Comparison of ENCODE assay signal across 8 mouse cellular contexts in genomic region chr3:97338522-97339192, GRCm38 (mm10). TPM values are rescaled to one million over a fixed set of nuclear protein-coding genes. Genes with fewer than 3 reads are reported as not detected.
DNase-seq lines count a peak whose midpoint lies in the region; ATAC-seq and TF ChIP-seq lines count a peak whose summit lies in the region.

No protein-coding gene starts in this region.

- H3K4me1 ChIP-seq in ES-E14 (ENCODE audit: control insufficient read depth in 2 of 2, insufficient read depth in 2 of 2, low read length in 2 of 2, poor library complexity in 1 of 2), result peaks cover 0 to 2% of the 10 kb centered on the region in 2 experiments; a peak in 2 of 4 replicates
- no peaks in the 10 kb centered on the region; the same call in 1 of the 2 replicates for H3K4me1 ChIP-seq in forebrain, embryonic 14.5 days (ENCODE audit: control insufficient read depth, insufficient read depth, low read length)

- ATAC-seq in cerebellum, adult (ENCODE audit: insufficient number of reproducible peaks, low FRiP score, low TSS enrichment), result peak; percentile 82
- peak; percentile 94 for ATAC-seq in forebrain, embryonic 14.5 days
- peak; percentile 54; the same call in 1 of the 2 replicates for ATAC-seq in neutrophil, adult 5-6 weeks (ENCODE audit: extremely low read depth, insufficient number of reproducible peaks, low FRiP score, poor library complexity, severe bottlenecking)

- H3K9me3 ChIP-seq in ES-E14 (ENCODE audit: control insufficient read depth, insufficient read depth, low read depth, low read length), result no peaks in the 10 kb centered on the region
- H3K9me3 ChIP-seq in forebrain, embryonic 14.5 days (replicated peaks; ENCODE audit: control insufficient read depth, low read length), result no peaks in the 10 kb centered on the region

- 18% methylated on average over 13 of the region's 13 CpGs for WGBS in forebrain, embryonic 14.5 days

- 0 out of 2 replicates have a peak overlapping the region, but pooled peaks have one; percentile 5 for H3K4me2 ChIP-seq in forebrain, embryonic 14.5 days (ENCODE audit: low read length)

- no peaks in the 10 kb centered on the region for H3K27me3 ChIP-seq in forebrain, embryonic 14.5 days (replicated peaks; ENCODE audit: control insufficient read depth, insufficient read depth, low read length)

- no peaks in the 10 kb centered on the region for H3K36me3 ChIP-seq in ES-E14 (ENCODE audit: control insufficient read depth, insufficient read depth, low read length, poor library complexity, severe bottlenecking)
- no peaks in the 10 kb centered on the region for H3K36me3 ChIP-seq in forebrain, embryonic 14.5 days (ENCODE audit: control insufficient read depth, insufficient read depth, low read length)

- intact Hi-C loops in heart, postnatal 36 days (cut with DNase I), result loop anchor here (1.0 to 2.0 kb wide), 3 partner anchors 136 to 400 kb away; no protein-coding TSS in a partner anchor

- peak; percentile 86 for DNase-seq in ES-E14 (ENCODE audit: low read depth, low spot score)
- DNase-seq in forebrain, embryonic 14.5 days (ENCODE audit: low spot score), result peak; percentile 96
- DNase-seq in heart, postnatal 36 days, result peak; percentile 87 to 92
- DNase-seq in layer of hippocampus, adult 11-12 months (ENCODE audit: low spot score), result peak; percentile 94
- peak; percentile 76 to 79 for DNase-seq in lung, adult 18-20 months
- peak; percentile 95 for DNase-seq in testis, postnatal 10 days (ENCODE audit: low spot score)

- H3K9ac ChIP-seq in ES-E14 (ENCODE audit: insufficient read depth, low read depth, low read length, poor library complexity, severe bottlenecking), result no peak overlapping the region
- no peak overlapping the region for H3K9ac ChIP-seq in forebrain, embryonic 14.5 days (ENCODE audit: low read length)

- no peak overlapping the region for H3K27ac ChIP-seq in ES-E14 (ENCODE audit: insufficient read depth, low read depth, low read length, poor library complexity, severe bottlenecking)
- H3K27ac ChIP-seq in forebrain, embryonic 14.5 days (ENCODE audit: low read depth, low read length), result no peak overlapping the region

- in situ Hi-C loops in ES-E14 (cut with MboI; ENCODE audit: low sequenced_read_pairs in 2 of 2, unreplicated experiment in 2 of 2), result loop anchor here (5.0 to 25.0 kb wide), 2 partner anchors 401 kb away; partner anchors contain the start of gene Gja8 (in 1 of the 2)

- no peak overlapping the region for H3K4me3 ChIP-seq in ES-E14 (ENCODE audit: insufficient read depth in 1 of 2, low read depth in 1 of 2, low read length in 2 of 2, poor library complexity in 1 of 2, severe bottlenecking in 1 of 2)
- H3K4me3 ChIP-seq in forebrain, embryonic 14.5 days (ENCODE audit: low read depth, low read length), result no peak overlapping the region

TF ChIP-seq in ES-E14, 5 proteins besides CTCF, POLR2A, EP300 and RAD21:
- TF ChIP-seq CHD2 (IDR thresholded peaks at IDR 0.05; ENCODE audit: low read depth, low read length) (no peak), ZC3H11A (IDR thresholded peaks at IDR 0.05; ENCODE audit: borderline replicate concordance, low read depth, low read length) (peak; percentile 86; the same call in 1 of the 2 replicates)

RNA-seq across cellular contexts. Expression of gene Bcl9, which starts 40.9 kb away (rescaled TPM):
- 6.3 and 8.1 TPM in 2 replicates for total RNA-seq in ES-E14 (2012; rRNA removed)
- 54.6 and 69.5 TPM in 2 replicates for polyA plus RNA-seq in forebrain, embryonic 14.5 days (2014; fragmentation: Nextera tagmentation; extraction: Ambion mirVana)
- 10 to 100 TPM; 20.2 to 28.6 TPM for total RNA-seq in heart, postnatal 36 days (2021)
- 10.7 and 12.0 TPM in 2 replicates for total RNA-seq in neutrophil, adult 5-6 weeks (2017)
